Mouse (Mus musculus) liver, embryonic 13.5 days (tissue): ENCODE results near the gene Nkx2-4. TPM values are rescaled to one million over a fixed set of nuclear protein-coding genes. Genes with fewer than 3 reads are reported as not detected.
A peak's percentile ranks its signal among the peaks of the same experiment; 100 is the strongest.

Source experiments
- ATAC-seq: fragments of 200-750 bp; cut with Nextera tagmentation; 2 replicates; pipeline ENCODE4 v1.8.0; 2017; ENCODE audit warnings: low read depth, mild to moderate bottlenecking, moderate number of reproducible peaks, moderate library complexity
- DNase-seq: peaks from one replicate; pipeline ENCODE4 v3.0.0; 2022
- H3K27ac ChIP-seq: fragments of 300-500 bp; sonication (generic); 2 replicates; pipeline ENCODE4 v1.5.1; 2015; ENCODE audit warnings: moderate library complexity, mild to moderate bottlenecking, inconsistent platforms
- H3K27me3 ChIP-seq: fragments of 300-500 bp; sonication (generic); 2 replicates; pipeline ENCODE4 v1.6.1; 2015; ENCODE audit warnings: mild to moderate bottlenecking, inconsistent platforms
- H3K36me3 ChIP-seq: fragments of 300-500 bp; sonication (generic); 2 replicates; pipeline ENCODE4 v1.6.1; 2015; ENCODE audit warnings: mild to moderate bottlenecking, inconsistent platforms
- H3K4me1 ChIP-seq: fragments of 300-500 bp; sonication (generic); replicated peaks from 2 replicates; pipeline ENCODE4 v1.6.1; 2015; ENCODE audit warnings: inconsistent platforms
- H3K4me2 ChIP-seq: fragments of 300-500 bp; sonication (generic); 2 replicates; pipeline ENCODE4 v1.6.1; 2015; ENCODE audit warnings: inconsistent platforms, mild to moderate bottlenecking, moderate library complexity
- H3K4me3 ChIP-seq: fragments of 300-500 bp; sonication (generic); replicated peaks from 2 replicates; pipeline ENCODE4 v1.5.1; 2015; ENCODE audit warnings: mild to moderate bottlenecking, inconsistent platforms
- H3K9ac ChIP-seq: fragments of 300-500 bp; sonication (generic); 2 replicates; pipeline ENCODE4 v1.6.1; 2015; ENCODE audit warnings: mild to moderate bottlenecking, inconsistent platforms
- H3K9me3 ChIP-seq: fragments of 300-500 bp; sonication (generic); replicated peaks from 2 replicates; pipeline ENCODE4 v1.6.1; 2016; ENCODE audit warnings: inconsistent platforms
- WGBS: fragments of 180-500 bp; shearing (Covaris S2); methylation state at CpG from one replicate; pipeline ENCODE4 v1.1.7; 2015; ENCODE audit not compliant: insufficient replicate concordance; 5-methylcytosine and 5-hydroxymethylcytosine counted together
- polyA plus RNA-seq: library from polyadenylated mRNA; unstranded; fragments of >200 nt; fragmentation: Nextera tagmentation; extraction: Ambion mirVana; gene quantifications from 2 replicates; pipeline ENCODE4 v1.2.1, GENCODE M21; 2015

Nkx2-4 gene
- polyA plus RNA-seq, result not detected in 2 replicates

- ATAC-seq, result no peak
- Histone ChIP-seq H3K4me3 (peak within 1 kb of the TSS; percentile 45), H3K4me1 (peaks cover 18% of the 10 kb centered on the region), H3K9ac (no peak within 1 kb of the TSS), H3K27me3 (peaks cover 73% of the 10 kb centered on the region), H3K27ac (no peak within 1 kb of the TSS), H3K9me3 (no peaks in the 10 kb centered on the region), H3K4me2 (peak within 1 kb of the TSS; percentile 60), H3K36me3 (no peaks in the 10 kb centered on the region)
- WGBS, result 1% methylated on average over 81 of the region's 82 CpGs
- no peak for DNase-seq
These were observed at the start of gene Nkx2-4 for GRCm38 (mm10) chr2:147085072-147085870. TSS of gene Nkx2-4 (minus strand) at chr2:147085445.

- ATAC-seq, result no peak
- no peak overlapping the region for H3K4me3 ChIP-seq
- no peak overlapping the region for H3K27ac ChIP-seq
- H3K4me2 ChIP-seq, result no peak overlapping the region
- no peaks in the 10 kb centered on the region for H3K27me3 ChIP-seq
- H3K36me3 ChIP-seq, result no peaks in the 10 kb centered on the region
- no peaks in the 10 kb centered on the region for H3K9me3 ChIP-seq
- H3K4me1 ChIP-seq, result no peaks in the 10 kb centered on the region
- 58% methylated on average over 6 of the region's 6 CpGs for WGBS
- no peak for DNase-seq
- H3K9ac ChIP-seq, result no peak overlapping the region
These were observed 42.1 kb upstream of the Nkx2-4 start for GRCm38 (mm10) chr2:147127366-147127765.

- WGBS, result 54% methylated on average over 1 of the region's 1 CpGs
- no peaks in the 10 kb centered on the region for H3K9me3 ChIP-seq
- DNase-seq (no peak), ATAC-seq (no peak)
- H3K27me3 ChIP-seq, result no peaks in the 10 kb centered on the region
- no peaks in the 10 kb centered on the region for H3K36me3 ChIP-seq
- H3K4me2 ChIP-seq, result no peak overlapping the region
- no peaks in the 10 kb centered on the region for H3K4me1 ChIP-seq
- H3K4me3 ChIP-seq, result no peak overlapping the region
- H3K9ac ChIP-seq, result no peak overlapping the region
- H3K27ac ChIP-seq, result no peak overlapping the region
These were observed 34.5 kb upstream of the Nkx2-4 start for GRCm38 (mm10) chr2:147119736-147120135.

GRCm38 (mm10) chr2:147086441-147086840 is 1.2 kb upstream of the Nkx2-4 start:
- peaks cover 64% of the 10 kb centered on the region for H3K27me3 ChIP-seq

GRCm38 (mm10) chr2:147085937-147086336 is 692 bp upstream of the Nkx2-4 start:
- 13% methylated on average over 6 of the region's 6 CpGs for WGBS
- no peak overlapping the region for H3K4me3 ChIP-seq
- H3K9ac ChIP-seq, result no peak overlapping the region
- H3K4me2 ChIP-seq, result no peak overlapping the region
- ATAC-seq, result no peak
- no peak for DNase-seq
- no peak overlapping the region for H3K27ac ChIP-seq
- H3K9me3 ChIP-seq, result no peaks in the 10 kb centered on the region
- H3K36me3 ChIP-seq, result no peaks in the 10 kb centered on the region
- H3K4me1 ChIP-seq, result peaks cover 18% of the 10 kb centered on the region
- H3K27me3 ChIP-seq, result peaks cover 69% of the 10 kb centered on the region

More at GRCm38 (mm10) chr2:147086441-147086840, 1.2 kb upstream of the Nkx2-4 start:
- H3K4me3 ChIP-seq, result no peak overlapping the region
- no peak overlapping the region for H3K4me2 ChIP-seq
- H3K27ac ChIP-seq, result no peak overlapping the region
- H3K9ac ChIP-seq, result no peak overlapping the region
- H3K9me3 ChIP-seq, result no peaks in the 10 kb centered on the region
- peaks cover 18% of the 10 kb centered on the region for H3K4me1 ChIP-seq
- H3K36me3 ChIP-seq, result no peaks in the 10 kb centered on the region
- ATAC-seq (no peak), DNase-seq (no peak)
- WGBS, result 17% methylated on average over 5 of the region's 5 CpGs

GRCm38 (mm10) chr2:147084366-147085071 is 726 bp downstream of the Nkx2-4 start:
- ATAC-seq (no peak), DNase-seq (no peak)
- Histone ChIP-seq H3K36me3 (no peaks in the 10 kb centered on the region), H3K4me1 (peaks cover 18% of the 10 kb centered on the region), H3K27me3 (peaks cover 75% of the 10 kb centered on the region), H3K9ac (no peak overlapping the region), H3K27ac (no peak overlapping the region), H3K4me3 (peak overlapping the region; percentile 45), H3K9me3 (no peaks in the 10 kb centered on the region), H3K4me2 (peak overlapping the region; percentile 60)
- WGBS, result 3% methylated on average over 102 of the region's 106 CpGs

GRCm38 (mm10) chr2:147083471-147084365 is 1.5 kb downstream of the Nkx2-4 start:
- Histone ChIP-seq H3K4me2 (peak overlapping the region; percentile 60; the same call in 1 of the 2 replicates), H3K9ac (no peak overlapping the region), H3K4me1 (peaks cover 18% of the 10 kb centered on the region), H3K9me3 (no peaks in the 10 kb centered on the region), H3K4me3 (peak overlapping the region; percentile 45; the same call in 1 of the 2 replicates), H3K36me3 (no peaks in the 10 kb centered on the region), H3K27me3 (peaks cover 77% of the 10 kb centered on the region), H3K27ac (no peak overlapping the region)
- 3% methylated on average over 69 of the region's 72 CpGs for WGBS
- DNase-seq (no peak), ATAC-seq (0 out of 2 replicates have a peak, but pooled peaks have one; percentile 31)

- 50% methylated on average over 4 of the region's 4 CpGs for whole genome bisulfite sequencing
- H3K4me2 ChIP-seq, result no peak overlapping the region
- no peaks in the 10 kb centered on the region for H3K9me3 ChIP-seq
- H3K9ac ChIP-seq, result no peak overlapping the region
- DNase-seq (no peak), ATAC-seq (no peak)
- H3K36me3 ChIP-seq, result peaks cover under 1% of the 10 kb centered on the region; the same call in 1 of the 2 replicates
- no peak overlapping the region for H3K27ac ChIP-seq
- H3K27me3 ChIP-seq, result peaks cover 71% of the 10 kb centered on the region
- H3K4me1 ChIP-seq, result peaks cover 18% of the 10 kb centered on the region
- H3K4me3 ChIP-seq, result no peak overlapping the region
These were observed 2.9 kb downstream of the Nkx2-4 start for GRCm38 (mm10) chr2:147082391-147082790.

GRCm38 (mm10) chr2:147074399-147074798 is 10.8 kb downstream of the Nkx2-4 start:
- 84% methylated on average over 4 of the region's 4 CpGs for whole genome bisulfite sequencing
- H3K4me1 ChIP-seq, result no peaks in the 10 kb centered on the region
- ATAC-seq, result no peak

GRCm38 (mm10) chr2:147073962-147074361 is 11.3 kb downstream of the Nkx2-4 start:
- no peak for DNase-seq
- peaks cover 30% of the 10 kb centered on the region for H3K36me3 ChIP-seq
- H3K27ac ChIP-seq, result no peak overlapping the region
- no peaks in the 10 kb centered on the region for H3K9me3 ChIP-seq
- no peak overlapping the region for H3K9ac ChIP-seq
- 76% methylated on average over 2 of the region's 2 CpGs for WGBS
- no peak for ATAC-seq
- H3K4me1 ChIP-seq, result no peaks in the 10 kb centered on the region
- H3K4me2 ChIP-seq, result no peak overlapping the region
- H3K4me3 ChIP-seq, result no peak overlapping the region
- H3K27me3 ChIP-seq, result no peaks in the 10 kb centered on the region

More at GRCm38 (mm10) chr2:147074399-147074798, 10.8 kb downstream of the Nkx2-4 start:
- Histone ChIP-seq H3K27me3 (peaks cover 1% of the 10 kb centered on the region; the same call in 1 of the 2 replicates), H3K9ac (no peak overlapping the region), H3K27ac (no peak overlapping the region), H3K36me3 (peaks cover 25% of the 10 kb centered on the region), H3K4me3 (no peak overlapping the region), H3K4me2 (no peak overlapping the region), H3K9me3 (no peaks in the 10 kb centered on the region)
- DNase-seq, result no peak

- no peak overlapping the region for H3K27ac ChIP-seq
- 50% methylated on average over 1 of the region's 1 CpGs for WGBS
- no peaks in the 10 kb centered on the region for H3K27me3 ChIP-seq
- no peaks in the 10 kb centered on the region for H3K9me3 ChIP-seq
- no peak for ATAC-seq
- no peak overlapping the region for H3K9ac ChIP-seq
- peaks cover 11% of the 10 kb centered on the region for H3K4me1 ChIP-seq
- DNase-seq, result no peak
- H3K4me2 ChIP-seq, result no peak overlapping the region
- peaks cover 30% of the 10 kb centered on the region for H3K36me3 ChIP-seq
- H3K4me3 ChIP-seq, result no peak overlapping the region
These were observed 14.9 kb downstream of the Nkx2-4 start for GRCm38 (mm10) chr2:147070305-147070704.
